ENCODE assay signal across 9 mouse cellular contexts in genomic region chr9:30632164-30633146, GRCm38 (mm10).
DNase-seq lines count a peak whose midpoint lies in the region; ATAC-seq and TF ChIP-seq lines count a peak whose summit lies in the region.
"Had no signal": no experiment of that assay in that cellular context is flagged by ENCODE, and none has a peak within 500 bp of the region (broad histone marks: within the 10 kb centered on the region; RNA-seq: fewer than 3 reads in every experiment).

No protein-coding gene starts in this region.

- H3K4me3 ChIP-seq in heart, postnatal 0 days (ENCODE audit: low read depth, low read length), result no peak overlapping the region
- H3K4me3 ChIP-seq in forebrain, embryonic 15.5 days, result no peak overlapping the region
- H3K4me3 ChIP-seq in layer of hippocampus, adult 2 months, result no peak overlapping the region

- H3K36me3 ChIP-seq in heart, postnatal 0 days (replicated peaks; ENCODE audit: control insufficient read depth, insufficient read depth, low read length), result no peaks in the 10 kb centered on the region
- no peaks in the 10 kb centered on the region for H3K36me3 ChIP-seq in forebrain, embryonic 15.5 days

- H3K9me3 ChIP-seq in heart, postnatal 0 days (replicated peaks; ENCODE audit: control insufficient read depth, low read length), result no peaks in the 10 kb centered on the region
- no peaks in the 10 kb centered on the region for H3K9me3 ChIP-seq in forebrain, embryonic 15.5 days

- peak; percentile 51; the same call in 1 of the 2 replicates for ATAC-seq in heart, postnatal 0 days (ENCODE audit: insufficient read depth, low read depth)
- ATAC-seq in forebrain, embryonic 15.5 days (replicated peaks), result peak; percentile 75
- no peak for ATAC-seq in granulocyte monocyte progenitor cell, adult 5-6 weeks (replicated peaks; ENCODE audit: poor library complexity, severe bottlenecking)

- intact Hi-C loops in heart, postnatal 25 days (cut with DNase I), result no loop called here

- no peak for TF ChIP-seq EP300 in heart, postnatal 0 days (IDR thresholded peaks at IDR 0.05; ENCODE audit: low read depth)

- no peak overlapping the region for H3K9ac ChIP-seq in heart, postnatal 0 days (replicated peaks; ENCODE audit: low read depth, low read length)
- H3K9ac ChIP-seq in forebrain, embryonic 15.5 days (replicated peaks), result no peak overlapping the region

- TF ChIP-seq POLR2A in brain, embryonic 14.5 days (IDR thresholded peaks at IDR 0.05; ENCODE audit: borderline replicate concordance, extremely low read depth, insufficient read depth, insufficient read length, poor library complexity, severe bottlenecking), result no peak

- peak; percentile 19 for DNase-seq in heart, postnatal 0 days (ENCODE audit: low spot score)
- no peak for DNase-seq in heart, postnatal 25 days (ENCODE audit: low spot score)
- peak; percentile 85 for DNase-seq in brain, embryonic 14.5 days (ENCODE audit: low read depth)
- DNase-seq in lung, postnatal 25 days (ENCODE audit: low spot score), result peak; percentile 1
- no peak for DNase-seq in layer of hippocampus, adult 2 months (ENCODE audit: low spot score in 2 of 2)
- no peak for DNase-seq in gastrocnemius, adult 8-10 months (ENCODE audit: low spot score in 2 of 2)
- DNase-seq: cerebellum, adult 9-11 months had no signal

- H3K4me1 ChIP-seq in heart, postnatal 0 days (ENCODE audit: control insufficient read depth, insufficient read depth), result no peaks in the 10 kb centered on the region
- peaks cover 26% of the 10 kb centered on the region for H3K4me1 ChIP-seq in forebrain, embryonic 15.5 days

- no peaks in the 10 kb centered on the region for H3K27me3 ChIP-seq in heart, postnatal 0 days (ENCODE audit: control insufficient read depth, insufficient read depth, low read length)
- no peaks in the 10 kb centered on the region for H3K27me3 ChIP-seq in forebrain, embryonic 15.5 days

- no peak overlapping the region for H3K4me2 ChIP-seq in heart, postnatal 0 days (ENCODE audit: low read depth, low read length)
- H3K4me2 ChIP-seq in forebrain, embryonic 15.5 days (replicated peaks), result no peak overlapping the region

- H3K27ac ChIP-seq in heart, postnatal 0 days (ENCODE audit: low read depth), result no peak overlapping the region
- peak overlapping the region; percentile 34 for H3K27ac ChIP-seq in forebrain, embryonic 15.5 days (replicated peaks)
- H3K27ac ChIP-seq in layer of hippocampus, adult 2 months, result no peak overlapping the region

- WGBS in heart, postnatal 0 days, result 58% methylated on average over 6 of the region's 6 CpGs
- whole genome bisulfite sequencing in forebrain, embryonic 15.5 days, result 23% methylated on average over 6 of the region's 6 CpGs

- TF ChIP-seq CTCF in heart, postnatal 0 days (IDR thresholded peaks at IDR 0.05; ENCODE audit: low read depth), result no peak
- TF ChIP-seq CTCF in brain, embryonic 14.5 days (IDR thresholded peaks at IDR 0.05; ENCODE audit: borderline replicate concordance, extremely low read depth, insufficient read depth, insufficient read length), result no peak
- no peak for TF ChIP-seq CTCF in layer of hippocampus, adult 2 months (conservative IDR thresholded peaks at IDR 0.05)

Comparison
In these comparisons a context has a peak if more than half of its experiments do, and no peak if none do; other contexts are left out.
1. DNase-seq: peak in heart, postnatal 0 days (single experiment), brain, embryonic 14.5 days (single experiment) and lung, postnatal 25 days (single experiment); none in heart, postnatal 25 days (single experiment), layer of hippocampus, adult 2 months (0 of 2) and gastrocnemius, adult 8-10 months (0 of 2).